Mouse (Mus musculus): ENCODE data around the gene Tmem79. TPM values are rescaled to one million over a fixed set of nuclear protein-coding genes. Genes with fewer than 3 reads are reported as not detected.
A peak's percentile ranks its signal among the peaks of the same experiment; 100 is the strongest.
"Not testable (repeated sequence)": the region's sequence is repeated elsewhere in the genome, so short reads cannot be mapped to it uniquely, and the experiment has no call there.

The Tmem79 gene
- 9.9 and 12.7 TPM in 2 replicates for polyA plus RNA-seq (2014; fragmentation: Nextera tagmentation; extraction: Ambion mirVana)

DNA sequence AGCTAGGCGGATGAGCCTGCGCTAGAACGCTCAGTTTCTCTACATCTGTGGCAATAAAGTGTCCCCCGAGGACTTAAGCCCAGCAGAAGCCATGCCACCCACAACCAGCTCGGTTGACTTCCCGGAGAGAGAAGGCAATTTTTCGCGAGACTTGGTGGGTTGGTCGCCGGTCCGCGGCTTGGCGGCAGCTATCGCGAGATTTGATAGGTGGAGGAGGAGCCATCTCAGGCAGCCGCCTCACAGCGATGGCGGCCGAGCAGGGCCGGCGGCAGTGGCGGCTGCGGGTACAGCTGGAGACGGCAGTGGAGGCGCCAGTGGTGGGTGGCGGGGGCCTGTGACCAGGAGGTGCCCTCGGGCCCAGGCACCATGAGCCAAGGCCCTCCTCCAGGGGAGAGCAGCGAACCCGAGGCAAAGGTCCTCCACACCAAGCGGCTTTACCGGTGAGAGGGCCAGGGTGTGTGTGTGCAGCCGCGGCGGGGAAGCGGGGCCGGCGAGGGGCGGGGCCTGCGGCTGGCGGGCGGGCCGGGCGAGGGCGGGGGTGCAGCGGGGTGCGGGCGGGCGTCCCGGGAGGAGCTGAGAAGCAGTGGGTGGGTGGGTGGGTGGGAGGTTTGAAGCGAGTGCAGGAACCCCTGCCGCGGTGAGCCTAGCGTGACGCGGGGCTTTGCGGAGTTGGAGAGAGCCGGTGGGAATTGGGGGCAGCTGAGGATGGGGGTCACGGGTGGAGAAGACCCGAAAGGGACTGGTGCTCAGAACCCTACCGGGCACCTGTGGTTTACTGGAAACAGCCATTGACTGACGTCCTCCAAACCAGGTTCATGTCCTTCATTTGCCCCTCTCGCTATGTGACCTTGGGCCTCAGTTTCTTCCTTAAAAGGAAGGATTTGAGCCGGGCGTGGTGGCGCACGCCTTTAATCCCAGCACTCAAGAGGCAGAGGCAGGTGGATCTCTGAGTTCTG, at the start of gene Tmem79, which contains the start of gene Smg5:
Gene Tmem79, minus strand, starts transcription at position 91 of the 956 bp plus-strand sequence.
Gene Smg5, plus strand, starts transcription at position 203 of the 956 bp plus-strand sequence.
- ATAC-seq (ENCODE audit: low read depth) (peak; percentile 95), DNase-seq (ENCODE audit: low spot score) (peak; percentile 98)
- 1% methylated on average over 36 of the region's 66 CpGs for WGBS
- peak within 1 kb of the TSS; percentile 76 for H3K9ac ChIP-seq (ENCODE audit: low read depth, low read length)
- no peaks in the 10 kb centered on the region for H3K27me3 ChIP-seq (replicated peaks; ENCODE audit: control insufficient read depth, insufficient read depth, low read length)
- peak within 1 kb of the TSS; percentile 68 for H3K4me3 ChIP-seq (ENCODE audit: low read depth, low read length)
- H3K36me3 ChIP-seq (ENCODE audit: control insufficient read depth, insufficient read depth, low read length), result no peaks in the 10 kb centered on the region
- peaks cover 5% of the 10 kb centered on the region; the same call in 1 of the 2 replicates for H3K4me1 ChIP-seq (ENCODE audit: control insufficient read depth, insufficient read depth, low read length)
- H3K9me3 ChIP-seq (ENCODE audit: control insufficient read depth, low read length), result no peaks in the 10 kb centered on the region
- H3K27ac ChIP-seq (replicated peaks; ENCODE audit: low read depth, low read length), result peak within 1 kb of the TSS; percentile 87
- H3K4me2 ChIP-seq (ENCODE audit: low read depth, low read length), result peak within 1 kb of the TSS; percentile 80

DNA sequence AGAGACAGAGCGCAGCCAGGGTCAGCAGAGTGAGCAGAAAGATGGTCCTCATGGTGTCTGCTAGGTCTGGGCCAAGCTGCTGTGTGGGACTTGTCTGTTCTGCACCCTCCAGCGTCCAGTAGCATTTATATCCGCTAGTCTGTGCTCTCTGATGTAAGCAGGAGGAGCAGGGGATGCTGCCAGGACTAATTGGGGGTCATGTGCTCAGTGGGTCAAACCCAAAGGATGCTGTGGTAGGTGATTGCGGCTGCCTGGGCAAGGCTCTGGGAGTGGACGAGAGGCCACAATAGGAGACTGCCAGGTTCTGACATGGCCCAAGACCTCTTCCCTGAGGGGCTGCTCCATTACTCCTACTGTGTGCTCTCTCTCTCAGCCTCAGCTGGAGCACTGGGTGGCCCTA, 48.4 kb upstream of the Tmem79 start, which contains the start of gene Bglap:
Gene Bglap, minus strand, starts transcription at position 101 of the 400 bp plus-strand sequence.
- Histone ChIP-seq H3K36me3 (ENCODE audit: control insufficient read depth, insufficient read depth, low read length) (no peaks in the 10 kb centered on the region), H3K27ac (replicated peaks; ENCODE audit: low read depth, low read length) (no peak within 1 kb of the TSS), H3K27me3 (replicated peaks; ENCODE audit: control insufficient read depth, insufficient read depth, low read length) (no peaks in the 10 kb centered on the region), H3K4me2 (ENCODE audit: low read depth, low read length) (no peak within 1 kb of the TSS), H3K9me3 (ENCODE audit: control insufficient read depth, low read length) (no peaks in the 10 kb centered on the region), H3K4me1 (ENCODE audit: control insufficient read depth, insufficient read depth, low read length) (no peaks in the 10 kb centered on the region), H3K9ac (ENCODE audit: low read depth, low read length) (no peak within 1 kb of the TSS), H3K4me3 (ENCODE audit: low read depth, low read length) (no peak within 1 kb of the TSS)
- ATAC-seq (ENCODE audit: low read depth), result no peak
- DNase-seq (ENCODE audit: low spot score), result no peak
- WGBS, result 72% methylated on average over 5 of the region's 5 CpGs

DNA sequence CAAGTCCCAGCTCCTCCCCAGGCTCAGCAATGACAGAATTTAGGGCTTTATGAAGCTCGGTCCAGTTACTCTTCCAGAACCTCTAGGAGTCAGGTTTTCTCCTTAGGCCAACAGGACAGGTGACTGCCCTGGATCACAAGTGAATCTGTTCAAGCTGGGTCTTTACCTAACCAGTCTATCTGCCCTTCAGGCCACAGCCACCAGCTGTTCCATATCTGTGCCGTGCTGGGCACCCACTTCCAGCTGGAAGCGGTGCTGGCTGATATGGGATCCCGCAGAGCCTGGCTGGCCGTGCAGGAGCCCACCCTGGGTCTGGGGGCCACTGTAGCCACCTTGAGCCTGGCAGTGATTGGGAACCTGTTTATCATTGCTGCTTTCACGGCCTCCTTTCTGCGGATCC, 46.4 kb upstream of the Tmem79 start:
- DNase-seq (ENCODE audit: low spot score); H3K4me1 ChIP-seq (ENCODE audit: control insufficient read depth, insufficient read depth, low read length); H3K27ac ChIP-seq (replicated peaks; ENCODE audit: low read depth, low read length); H3K4me3 ChIP-seq (ENCODE audit: low read depth, low read length); H3K27me3 ChIP-seq (replicated peaks; ENCODE audit: control insufficient read depth, insufficient read depth, low read length); H3K36me3 ChIP-seq (ENCODE audit: control insufficient read depth, insufficient read depth, low read length); H3K9me3 ChIP-seq (ENCODE audit: control insufficient read depth, low read length); ATAC-seq (ENCODE audit: low read depth); H3K9ac ChIP-seq (ENCODE audit: low read depth, low read length): not testable (repeated sequence)
- peak overlapping the region; percentile 54 for H3K4me2 ChIP-seq (ENCODE audit: low read depth, low read length)
- 17% methylated on average over 1 of the region's 7 CpGs for WGBS

GRCm38 (mm10) chr3:88381389-88382315, 45.7 kb upstream of the Tmem79 start:
- WGBS, result 9% methylated on average over 16 of the region's 22 CpGs
- H3K9me3 ChIP-seq (ENCODE audit: control insufficient read depth, low read length); H3K9ac ChIP-seq (ENCODE audit: low read depth, low read length); H3K27me3 ChIP-seq (replicated peaks; ENCODE audit: control insufficient read depth, insufficient read depth, low read length); H3K4me1 ChIP-seq (ENCODE audit: control insufficient read depth, insufficient read depth, low read length); H3K36me3 ChIP-seq (ENCODE audit: control insufficient read depth, insufficient read depth, low read length): not testable (repeated sequence)
- Histone ChIP-seq H3K4me3 (ENCODE audit: low read depth, low read length) (peak overlapping the region; percentile 24), H3K27ac (replicated peaks; ENCODE audit: low read depth, low read length) (peak overlapping the region; percentile 39; the same call in 1 of the 2 replicates), H3K4me2 (ENCODE audit: low read depth, low read length) (peak overlapping the region; percentile 54)
- DNase-seq (ENCODE audit: low spot score), result peak; percentile 83
- ATAC-seq (ENCODE audit: low read depth), result peak; percentile 93

- H3K4me3 ChIP-seq (ENCODE audit: low read depth, low read length); DNase-seq (ENCODE audit: low spot score); H3K9ac ChIP-seq (ENCODE audit: low read depth, low read length); H3K27me3 ChIP-seq (replicated peaks; ENCODE audit: control insufficient read depth, insufficient read depth, low read length); ATAC-seq (ENCODE audit: low read depth); H3K4me1 ChIP-seq (ENCODE audit: control insufficient read depth, insufficient read depth, low read length); H3K27ac ChIP-seq (replicated peaks; ENCODE audit: low read depth, low read length); H3K4me2 ChIP-seq (ENCODE audit: low read depth, low read length); H3K36me3 ChIP-seq (ENCODE audit: control insufficient read depth, insufficient read depth, low read length); H3K9me3 ChIP-seq (ENCODE audit: control insufficient read depth, low read length): not testable (repeated sequence)
- WGBS, result 70% methylated on average over 4 of the region's 5 CpGs
Measured at GRCm38 (mm10) chr3:88378599-88378998, 42.7 kb upstream of the Tmem79 start, which contains the start of gene Bglap2. Bglap2 (minus strand) TSS chr3:88378699.

DNA sequence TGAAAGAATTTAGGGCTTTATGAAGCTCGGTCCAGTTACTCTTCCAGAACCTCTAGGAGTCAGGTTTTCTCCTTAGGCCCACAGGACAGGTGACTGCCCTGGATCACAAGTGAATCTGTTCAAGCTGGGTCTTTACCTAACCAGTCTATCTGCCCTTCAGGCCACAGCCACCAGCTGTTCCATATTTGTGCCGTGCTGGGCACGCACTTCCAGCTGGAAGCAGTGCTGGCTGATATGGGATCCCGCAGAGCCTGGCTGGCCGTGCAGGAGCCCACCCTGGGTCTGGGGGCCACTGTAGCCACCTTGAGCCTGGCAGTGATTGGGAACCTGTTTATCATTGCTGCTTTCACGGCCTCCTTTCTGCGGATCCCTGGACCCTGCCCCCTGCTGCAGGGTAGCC, 40.7 kb upstream of the Tmem79 start:
- H3K27me3 ChIP-seq (replicated peaks; ENCODE audit: control insufficient read depth, insufficient read depth, low read length); H3K4me1 ChIP-seq (ENCODE audit: control insufficient read depth, insufficient read depth, low read length); H3K9me3 ChIP-seq (ENCODE audit: control insufficient read depth, low read length); H3K27ac ChIP-seq (replicated peaks; ENCODE audit: low read depth, low read length); H3K36me3 ChIP-seq (ENCODE audit: control insufficient read depth, insufficient read depth, low read length); DNase-seq (ENCODE audit: low spot score): not testable (repeated sequence)
- Histone ChIP-seq H3K4me3 (ENCODE audit: low read depth, low read length) (peak overlapping the region; percentile 24; the same call in 1 of the 2 replicates), H3K4me2 (ENCODE audit: low read depth, low read length) (peak overlapping the region; percentile 49), H3K9ac (ENCODE audit: low read depth, low read length) (peak overlapping the region; percentile 47; the same call in 1 of the 2 replicates)
- WGBS, result 21% methylated on average over 4 of the region's 7 CpGs
- peak; percentile 38 for ATAC-seq (ENCODE audit: low read depth)

DNA sequence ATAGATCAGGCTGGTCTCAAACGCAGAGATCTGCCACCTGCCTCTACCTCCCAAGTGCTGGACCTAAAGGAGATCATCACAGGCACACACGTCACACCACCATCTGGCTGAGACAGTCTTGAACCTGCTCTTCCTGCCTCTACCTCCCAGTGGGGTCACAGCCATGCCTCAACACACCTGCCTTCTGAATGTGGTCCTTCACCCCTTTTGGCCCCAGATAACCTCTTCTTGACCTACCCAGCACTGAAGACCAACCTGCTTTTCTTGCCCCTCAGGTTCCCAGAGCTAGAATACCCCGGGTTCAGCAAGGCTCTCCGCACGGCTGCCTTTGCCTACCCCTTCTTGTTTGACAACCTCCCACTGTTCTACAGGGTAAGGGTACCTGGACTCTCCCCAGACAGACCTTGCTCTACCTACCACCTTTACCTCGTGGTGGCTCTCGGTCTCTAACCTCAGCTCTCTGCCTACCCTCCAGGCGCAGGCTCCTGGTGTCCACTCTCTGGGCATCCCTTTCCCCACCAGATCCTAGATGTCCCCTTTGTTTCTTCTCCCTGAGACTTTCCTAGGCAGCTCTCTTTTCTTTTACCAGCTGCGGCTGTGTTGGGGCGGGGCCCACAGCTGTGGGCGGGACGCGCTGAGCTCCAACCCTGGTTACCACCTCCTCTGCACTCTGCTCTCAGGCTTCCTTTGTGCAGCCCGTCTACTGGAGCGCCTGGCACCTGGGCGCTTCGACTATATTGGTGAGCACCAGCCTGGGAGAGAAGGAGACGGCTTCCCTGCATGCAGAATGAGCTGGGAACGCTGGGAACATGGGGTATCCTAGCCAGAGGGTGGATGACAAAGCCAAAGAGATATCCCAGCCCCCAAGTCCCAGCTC, 40.0 kb upstream of the Tmem79 start:
- H3K4me1 ChIP-seq (ENCODE audit: control insufficient read depth, insufficient read depth, low read length); H3K9me3 ChIP-seq (ENCODE audit: control insufficient read depth, low read length); H3K27me3 ChIP-seq (replicated peaks; ENCODE audit: control insufficient read depth, insufficient read depth, low read length); H3K36me3 ChIP-seq (ENCODE audit: control insufficient read depth, insufficient read depth, low read length): not testable (repeated sequence)
- Histone ChIP-seq H3K4me2 (ENCODE audit: low read depth, low read length) (peak overlapping the region; percentile 49), H3K9ac (ENCODE audit: low read depth, low read length) (peak overlapping the region; percentile 47), H3K4me3 (ENCODE audit: low read depth, low read length) (peak overlapping the region; percentile 24), H3K27ac (replicated peaks; ENCODE audit: low read depth, low read length) (0 out of 2 replicates have a peak overlapping the region, but pooled peaks have one; percentile 21)
- DNase-seq (ENCODE audit: low spot score) (peak; percentile 79), ATAC-seq (ENCODE audit: low read depth) (peak; percentile 96)
- WGBS, result 8% methylated on average over 16 of the region's 19 CpGs

All from embryonic facial prominence, embryonic 14.5 days (tissue).